Comparison of ENCODE assay signal across 26 mouse cellular contexts in genomic region chr17:13725004-13725550, GRCm38 (mm10). TPM values are rescaled to one million over a fixed set of nuclear protein-coding genes. Genes with fewer than 3 reads are reported as not detected.
DNase-seq lines count a peak whose midpoint lies in the region; ATAC-seq and TF ChIP-seq lines count a peak whose summit lies in the region.
"Had no signal": no experiment of that assay in that cellular context is flagged by ENCODE, and none has a peak within 500 bp of the region (broad histone marks: within the 10 kb centered on the region; RNA-seq: fewer than 3 reads in every experiment).

No protein-coding gene starts in this region.

- H3K4me2 ChIP-seq in hindbrain, embryonic 16.5 days (ENCODE audit: low read length): no peak overlapping the region
- H3K4me2 ChIP-seq in hindbrain, embryonic 13.5 days: no peak overlapping the region
- H3K4me2 ChIP-seq in midbrain, embryonic 13.5 days (replicated peaks): no peak overlapping the region
- H3K4me2 ChIP-seq: hindbrain, embryonic 15.5 days; intestine, embryonic 15.5 days; stomach, embryonic 15.5 days had no signal

- H3K9me3 ChIP-seq in heart, embryonic 10.5 days: no peaks in the 10 kb centered on the region
- no peaks in the 10 kb centered on the region for H3K9me3 ChIP-seq in hindbrain, embryonic 16.5 days (ENCODE audit: control insufficient read depth, low read length)
- H3K9me3 ChIP-seq in hindbrain, embryonic 13.5 days: no peaks in the 10 kb centered on the region
- H3K9me3 ChIP-seq in midbrain, embryonic 13.5 days: no peaks in the 10 kb centered on the region
- H3K9me3 ChIP-seq in midbrain, embryonic 10.5 days (replicated peaks): no peaks in the 10 kb centered on the region
- H3K9me3 ChIP-seq: hindbrain, embryonic 15.5 days; intestine, embryonic 15.5 days; stomach, embryonic 15.5 days had no signal

- 45% methylated on average over 4 of the region's 4 CpGs for WGBS in heart, embryonic 10.5 days
- WGBS in heart, adult 2 months: 41% methylated on average over 4 of the region's 4 CpGs
- 24% methylated on average over 4 of the region's 4 CpGs for WGBS in hindbrain, embryonic 16.5 days
- WGBS in hindbrain, embryonic 13.5 days: 38% methylated on average over 4 of the region's 4 CpGs
- 38% methylated on average over 4 of the region's 4 CpGs for WGBS in midbrain, embryonic 13.5 days
- WGBS in midbrain, embryonic 10.5 days: 63% methylated on average over 4 of the region's 4 CpGs

- peaks cover 17% of the 10 kb centered on the region for H3K4me1 ChIP-seq in heart, embryonic 10.5 days
- no peaks in the 10 kb centered on the region for H3K4me1 ChIP-seq in heart, adult 2 months (ENCODE audit: control insufficient read depth, insufficient read depth, low read length)
- H3K4me1 ChIP-seq in hindbrain, embryonic 16.5 days (ENCODE audit: control insufficient read depth, insufficient read depth, low read depth, low read length): peaks cover 3% of the 10 kb centered on the region; the same call in 1 of the 2 replicates
- peaks cover 20% of the 10 kb centered on the region for H3K4me1 ChIP-seq in hindbrain, embryonic 13.5 days (replicated peaks)
- peaks cover 31% of the 10 kb centered on the region for H3K4me1 ChIP-seq in midbrain, embryonic 13.5 days (replicated peaks)
- H3K4me1 ChIP-seq in midbrain, embryonic 10.5 days: peaks cover 18% of the 10 kb centered on the region; the same call in 1 of the 2 replicates
- H3K4me1 ChIP-seq: intestine, embryonic 15.5 days; megakaryocyte, embryonic 14.5 days; stomach, embryonic 15.5 days had no signal

- ATAC-seq in hindbrain, embryonic 16.5 days: peak; percentile 34; the same call in 1 of the 2 replicates
- no peak for ATAC-seq in hindbrain, embryonic 13.5 days (ENCODE audit: low FRiP score)
- no peak for ATAC-seq in midbrain, embryonic 13.5 days
- ATAC-seq: CD4-positive, CD25-positive, alpha-beta regulatory T cell, adult 4 months; forebrain, postnatal 0 days; intestine, embryonic 15.5 days had no signal

- H3K9ac ChIP-seq in heart, adult 2 months (ENCODE audit: low read depth, low read length): no peak overlapping the region
- no peak overlapping the region for H3K9ac ChIP-seq in hindbrain, embryonic 16.5 days (ENCODE audit: low read depth, low read length)
- H3K9ac ChIP-seq in hindbrain, embryonic 13.5 days: no peak overlapping the region
- no peak overlapping the region for H3K9ac ChIP-seq in midbrain, embryonic 13.5 days (replicated peaks)
- H3K9ac ChIP-seq: forebrain, postnatal 0 days; hindbrain, embryonic 15.5 days; intestine, embryonic 15.5 days; liver, embryonic 14.5 days; stomach, embryonic 15.5 days had no signal

- TF ChIP-seq POLR2A in heart, adult 2 months (IDR thresholded peaks at IDR 0.05; ENCODE audit: insufficient read depth, low read depth, low read length): no peak
- TF ChIP-seq POLR2A in brain, embryonic 14.5 days (IDR thresholded peaks at IDR 0.05; ENCODE audit: borderline replicate concordance, extremely low read depth, insufficient read depth, insufficient read length, poor library complexity, severe bottlenecking): no peak

- intact Hi-C loops in heart, adult 2 months (cut with DNase I): no loop called here

- H3K27ac ChIP-seq in heart, embryonic 10.5 days: peak overlapping the region; percentile 22; the same call in 1 of the 2 replicates
- H3K27ac ChIP-seq in heart, adult 2 months: no peak overlapping the region
- no peak overlapping the region for H3K27ac ChIP-seq in hindbrain, embryonic 16.5 days (ENCODE audit: low read depth, low read length)
- no peak overlapping the region for H3K27ac ChIP-seq in hindbrain, embryonic 13.5 days
- peak overlapping the region; percentile 32; the same call in 1 of the 2 replicates for H3K27ac ChIP-seq in midbrain, embryonic 13.5 days
- H3K27ac ChIP-seq in midbrain, embryonic 10.5 days (replicated peaks): no peak overlapping the region
- H3K27ac ChIP-seq: hindbrain, embryonic 15.5 days; intestine, embryonic 15.5 days; kidney, postnatal 0 days; liver, embryonic 14.5 days; stomach, embryonic 15.5 days had no signal

- H3K27me3 ChIP-seq in heart, embryonic 10.5 days (ENCODE audit: insufficient read depth, poor library complexity, severe bottlenecking): no peaks in the 10 kb centered on the region
- H3K27me3 ChIP-seq in heart, adult 2 months (ENCODE audit: control insufficient read depth, insufficient read depth, low read length): no peaks in the 10 kb centered on the region
- H3K27me3 ChIP-seq in hindbrain, embryonic 16.5 days (replicated peaks; ENCODE audit: control insufficient read depth, insufficient read depth, low read length): no peaks in the 10 kb centered on the region
- no peaks in the 10 kb centered on the region for H3K27me3 ChIP-seq in hindbrain, embryonic 13.5 days
- H3K27me3 ChIP-seq in midbrain, embryonic 13.5 days: no peaks in the 10 kb centered on the region
- no peaks in the 10 kb centered on the region for H3K27me3 ChIP-seq in midbrain, embryonic 10.5 days (ENCODE audit: low read depth, poor library complexity, severe bottlenecking)
- H3K27me3 ChIP-seq: hindbrain, embryonic 15.5 days; intestine, embryonic 15.5 days; stomach, embryonic 15.5 days had no signal

- no peak for TF ChIP-seq CTCF in heart, adult 2 months (IDR thresholded peaks at IDR 0.05)
- no peak for TF ChIP-seq CTCF in brain, embryonic 14.5 days (IDR thresholded peaks at IDR 0.05; ENCODE audit: borderline replicate concordance, extremely low read depth, insufficient read depth, insufficient read length)

- no peak overlapping the region for H3K4me3 ChIP-seq in heart, embryonic 10.5 days
- H3K4me3 ChIP-seq in heart, adult 2 months: no peak overlapping the region
- no peak overlapping the region for H3K4me3 ChIP-seq in hindbrain, embryonic 16.5 days (ENCODE audit: low read length)
- no peak overlapping the region for H3K4me3 ChIP-seq in hindbrain, embryonic 13.5 days
- no peak overlapping the region for H3K4me3 ChIP-seq in midbrain, embryonic 13.5 days (replicated peaks)
- H3K4me3 ChIP-seq in midbrain, embryonic 10.5 days: no peak overlapping the region
- H3K4me3 ChIP-seq: hindbrain, embryonic 15.5 days; intestine, embryonic 15.5 days; megakaryocyte, embryonic 14.5 days; stomach, embryonic 15.5 days had no signal

- no peak for DNase-seq in heart, embryonic 10.5 days (ENCODE audit: low spot score)
- DNase-seq in heart, adult 2 months: no peak
- DNase-seq in midbrain, embryonic 10.5 days (ENCODE audit: low spot score): no peak
- DNase-seq in brain, embryonic 14.5 days (ENCODE audit: low read depth): peak; percentile 41
- DNase-seq in spleen, adult 12 weeks (ENCODE audit: low spot score): no peak
- DNase-seq: adrenal gland, postnatal 25 days; cerebellum, adult 2 months; cerebellum, postnatal 25 days; forebrain, postnatal 0 days; kidney, adult 8-10 months; kidney, postnatal 4 days; liver; lung, adult 2 months; lung, postnatal 4 days; right cerebral cortex, postnatal 14 days had no signal

- TF ChIP-seq EP300 in heart, adult 2 months (IDR thresholded peaks at IDR 0.05; ENCODE audit: insufficient read depth, low read depth, low read length): no peak

- no peaks in the 10 kb centered on the region for H3K79me2 ChIP-seq in heart, adult 2 months (replicated peaks; ENCODE audit: control insufficient read depth, insufficient read depth, low read length)

- no peaks in the 10 kb centered on the region for H3K36me3 ChIP-seq in heart, embryonic 10.5 days
- H3K36me3 ChIP-seq in heart, adult 2 months (ENCODE audit: control insufficient read depth, insufficient read depth, low read length): no peaks in the 10 kb centered on the region
- no peaks in the 10 kb centered on the region for H3K36me3 ChIP-seq in hindbrain, embryonic 16.5 days (ENCODE audit: control insufficient read depth, insufficient read depth, low read length)
- H3K36me3 ChIP-seq in hindbrain, embryonic 13.5 days: no peaks in the 10 kb centered on the region
- H3K36me3 ChIP-seq in midbrain, embryonic 13.5 days: no peaks in the 10 kb centered on the region
- H3K36me3 ChIP-seq in midbrain, embryonic 10.5 days: no peaks in the 10 kb centered on the region
- H3K36me3 ChIP-seq: hindbrain, embryonic 15.5 days; intestine, embryonic 15.5 days; stomach, embryonic 15.5 days had no signal

RNA-seq across cellular contexts. Expression of gene Afdn, which starts 35.3 kb away (rescaled TPM):
- polyA plus RNA-seq in heart, embryonic 10.5 days (2016; fragmentation: Nextera tagmentation; extraction: Ambion mirVana): 91.3 and 110 TPM in 2 replicates
- 10 to 100 TPM; 60.7 to 90.9 TPM for total RNA-seq in heart, adult 2 months (2021)
- 36.9 and 69.6 TPM in 2 replicates for polyA plus RNA-seq in heart, adult 2 months (2012; rRNA removed)
- polyA plus RNA-seq in hindbrain, embryonic 16.5 days (2015; fragmentation: Nextera tagmentation; extraction: Ambion mirVana): 78.5 and 92.3 TPM in 2 replicates
- polyA plus RNA-seq in hindbrain, embryonic 13.5 days (2015; fragmentation: Nextera tagmentation; extraction: Ambion mirVana): 124 and 136 TPM in 2 replicates
- polyA plus RNA-seq in midbrain, embryonic 13.5 days (2015; fragmentation: Nextera tagmentation; extraction: Ambion mirVana): 158 and 165 TPM in 2 replicates
- polyA plus RNA-seq in midbrain, embryonic 10.5 days (2016; fragmentation: Nextera tagmentation; extraction: Ambion mirVana): 72.1 and 73.1 TPM in 2 replicates
- 103 and 138 TPM in 2 replicates for polyA plus RNA-seq in brain, embryonic 14.5 days (2012; rRNA removed)

RNA-seq across cellular contexts. Expression of gene Tcte2, which starts 36.5 kb away (rescaled TPM):
- polyA plus RNA-seq in heart, embryonic 10.5 days (2016; fragmentation: Nextera tagmentation; extraction: Ambion mirVana): 3.3 and 3.7 TPM in 2 replicates
- total RNA-seq in heart, adult 2 months (2021): 1 to 10 TPM; 3.8 to 6.3 TPM
- 2.5 and 3.5 TPM in 2 replicates for polyA plus RNA-seq in heart, adult 2 months (2012; rRNA removed)
- polyA plus RNA-seq in hindbrain, embryonic 16.5 days (2015; fragmentation: Nextera tagmentation; extraction: Ambion mirVana): 14.9 and 16.8 TPM in 2 replicates
- polyA plus RNA-seq in hindbrain, embryonic 13.5 days (2015; fragmentation: Nextera tagmentation; extraction: Ambion mirVana): 19.3 and 20.8 TPM in 2 replicates
- polyA plus RNA-seq in midbrain, embryonic 13.5 days (2015; fragmentation: Nextera tagmentation; extraction: Ambion mirVana): 16.3 and 20.6 TPM in 2 replicates
- polyA plus RNA-seq in midbrain, embryonic 10.5 days (2016; fragmentation: Nextera tagmentation; extraction: Ambion mirVana): 5.6 and 6.1 TPM in 2 replicates
- polyA plus RNA-seq in brain, embryonic 14.5 days (2012; rRNA removed): 15.3 and 18.4 TPM in 2 replicates
- total RNA-seq: monocyte, adult 5-6 weeks had no signal
- polyA plus RNA-seq: CD4-positive, CD25-positive, alpha-beta regulatory T cell, adult 4 months had no signal

Comparison
In these comparisons a context has a peak if more than half of its experiments do, and no peak if none do; other contexts are left out.
1. H3K27ac ChIP-seq: peak in heart, embryonic 10.5 days (single experiment) and midbrain, embryonic 13.5 days (single experiment); none in heart, adult 2 months (single experiment), hindbrain, embryonic 16.5 days (single experiment), hindbrain, embryonic 13.5 days (single experiment) and midbrain, embryonic 10.5 days (single experiment).